Mouse (Mus musculus): ENCODE measurements at regions not wholly inside any gene's neighbourhood (a gene's known extent, or its start where the extent isn't known, plus 50 kb on each side); places are given as distances from the start of the nearest gene placed in this dataset.
"Not testable (repeated sequence)": the region's sequence is repeated elsewhere in the genome, so short reads cannot be mapped to it uniquely, and the experiment has no call there.

DNA sequence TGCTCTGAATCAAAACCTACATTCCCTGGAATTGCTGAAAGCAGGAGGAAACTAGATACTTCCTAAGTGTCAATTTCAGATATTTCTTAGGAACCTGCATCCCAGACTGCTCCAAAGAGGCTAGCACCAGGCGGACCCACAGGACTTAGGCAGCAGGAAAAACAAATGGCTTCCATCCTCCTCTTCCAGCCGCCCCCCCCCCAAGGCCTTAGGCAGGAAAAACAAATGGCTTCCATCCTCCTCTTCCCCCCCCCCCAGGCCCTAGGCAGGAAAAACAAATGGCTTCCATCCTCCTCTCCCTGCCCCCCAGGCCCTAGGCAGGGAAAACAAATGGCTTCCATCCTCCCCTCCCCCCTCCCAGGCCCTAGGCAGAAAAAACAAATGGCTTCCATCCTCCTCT, 64.5 kb upstream of the Nap1l2 start:
- no peaks in the 10 kb centered on the region for H3K27me3 ChIP-seq (ENCODE audit: control insufficient read depth, insufficient read depth, low read length, poor library complexity, severe bottlenecking)
- H3K36me3 ChIP-seq (ENCODE audit: control insufficient read depth, insufficient read depth, low read length, poor library complexity, severe bottlenecking) = no peaks in the 10 kb centered on the region
- no peak for DNase-seq (ENCODE audit: low read depth, low spot score)

DNA sequence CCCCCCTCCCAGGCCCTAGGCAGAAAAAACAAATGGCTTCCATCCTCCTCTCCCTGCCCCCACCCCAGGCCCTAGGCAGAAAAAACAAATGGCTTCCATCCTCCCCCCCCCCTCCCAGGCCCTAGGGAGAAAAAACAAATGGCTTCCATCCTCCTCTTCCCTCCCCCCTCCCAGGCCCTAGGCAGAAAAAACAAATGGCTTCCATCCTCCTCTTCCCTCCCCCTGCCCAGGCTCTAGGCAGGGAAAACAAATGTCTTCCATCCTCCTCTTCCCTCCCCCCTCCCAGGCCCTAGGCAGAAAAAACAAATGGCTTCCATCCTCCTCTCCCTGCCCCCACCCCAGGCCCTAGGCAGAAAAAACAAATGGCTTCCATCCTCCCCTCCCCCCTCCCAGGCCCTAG, 65.0 kb upstream of the Nap1l2 start:
- not testable (repeated sequence) for H3K27me3 ChIP-seq (ENCODE audit: control insufficient read depth, insufficient read depth, low read length, poor library complexity, severe bottlenecking); DNase-seq (ENCODE audit: low read depth, low spot score); H3K36me3 ChIP-seq (ENCODE audit: control insufficient read depth, insufficient read depth, low read length, poor library complexity, severe bottlenecking)

DNA sequence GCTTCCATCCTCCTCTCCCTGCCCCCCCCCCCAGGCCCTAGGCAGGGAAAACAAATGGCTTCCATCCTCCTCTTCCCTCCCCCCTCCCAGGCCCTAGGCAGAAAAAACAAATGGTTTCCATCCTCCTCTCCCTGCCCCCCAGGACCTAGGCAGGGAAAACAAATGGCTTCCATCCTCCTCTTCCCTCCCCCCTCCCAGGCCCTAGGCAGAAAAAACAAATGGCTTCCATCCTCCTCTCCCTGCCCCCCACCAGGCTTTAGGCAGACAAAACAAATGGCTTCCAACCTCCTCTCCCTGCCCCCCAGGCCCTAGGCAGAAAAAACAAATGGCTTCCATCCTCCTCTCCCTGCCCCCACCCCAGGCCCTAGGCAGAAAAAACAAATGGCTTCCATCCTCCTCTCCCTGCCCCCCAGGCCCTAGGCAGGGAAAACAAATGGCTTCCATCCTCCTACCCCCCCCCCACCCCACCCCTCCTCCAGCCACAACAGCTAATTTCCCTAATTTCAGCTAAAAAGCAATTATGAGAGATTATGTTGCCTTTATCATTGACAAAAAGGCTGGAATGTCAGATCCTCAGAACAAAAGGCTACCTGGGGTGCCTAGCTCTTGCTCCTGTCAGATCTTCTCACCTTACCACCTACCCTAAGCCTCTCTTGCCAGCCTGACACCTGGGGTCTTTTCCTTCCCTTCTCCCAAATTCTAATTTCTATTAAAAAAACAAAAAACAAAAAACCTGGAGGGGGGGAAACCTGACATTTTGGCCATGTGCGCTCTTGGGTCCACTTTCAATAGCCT, 65.8 kb upstream of the Nap1l2 start:
- DNase-seq (ENCODE audit: low read depth, low spot score) = not testable (repeated sequence)

DNA sequence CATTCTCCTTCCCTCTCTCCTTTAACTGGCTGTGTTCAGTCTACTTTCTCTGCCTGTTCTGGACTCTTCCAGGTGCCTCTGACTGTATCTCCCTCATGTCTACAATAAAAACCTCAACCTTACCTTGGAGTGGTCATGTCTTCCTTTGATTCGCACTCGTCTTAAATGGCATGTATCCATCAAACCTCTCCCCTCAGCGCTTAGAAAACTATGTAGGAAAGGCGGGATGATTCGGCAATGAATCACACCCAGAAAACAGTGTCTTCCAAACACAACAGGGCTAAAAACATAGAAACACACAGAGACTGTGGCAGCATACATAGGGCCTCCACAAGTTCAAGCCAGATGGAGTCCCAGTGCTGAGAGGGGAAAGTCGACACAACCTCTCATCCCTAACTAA, 66.4 kb upstream of the Nap1l2 start:
- no peak for DNase-seq (ENCODE audit: low read depth, low spot score)
- Histone ChIP-seq H3K36me3 (ENCODE audit: control insufficient read depth, insufficient read depth, low read length, poor library complexity, severe bottlenecking) (no peaks in the 10 kb centered on the region), H3K27me3 (ENCODE audit: control insufficient read depth, insufficient read depth, low read length, poor library complexity, severe bottlenecking) (no peaks in the 10 kb centered on the region)

More for the DNA sequence above, 65.8 kb upstream of the Nap1l2 start:
- not testable (repeated sequence) for H3K36me3 ChIP-seq (ENCODE audit: control insufficient read depth, insufficient read depth, low read length, poor library complexity, severe bottlenecking); H3K27me3 ChIP-seq (ENCODE audit: control insufficient read depth, insufficient read depth, low read length, poor library complexity, severe bottlenecking)

DNA sequence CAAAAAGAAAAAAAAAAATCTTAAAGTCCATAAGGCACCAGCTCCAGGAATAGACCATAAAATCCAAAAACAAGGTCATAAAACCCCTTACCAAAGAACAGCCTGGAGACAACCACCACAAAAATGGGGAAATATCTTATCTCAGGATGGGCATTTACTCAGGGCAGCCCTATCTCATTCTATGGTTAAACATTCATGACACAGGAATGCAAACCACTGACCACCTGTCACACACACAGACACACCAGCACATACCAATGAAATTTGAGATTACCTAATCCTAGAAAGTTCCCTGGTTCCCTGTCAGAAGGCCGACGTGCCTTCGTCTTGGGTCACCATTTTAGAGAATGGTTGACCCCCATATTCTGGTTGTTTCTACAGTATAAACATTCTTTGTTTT, 66.3 kb upstream of the Cdx4 start:
- Histone ChIP-seq H3K36me3 (ENCODE audit: control insufficient read depth, insufficient read depth, low read length, poor library complexity, severe bottlenecking) (no peaks in the 10 kb centered on the region), H3K27me3 (ENCODE audit: control insufficient read depth, insufficient read depth, low read length, poor library complexity, severe bottlenecking) (no peaks in the 10 kb centered on the region)
- no peak for DNase-seq (ENCODE audit: low read depth, low spot score)

DNA sequence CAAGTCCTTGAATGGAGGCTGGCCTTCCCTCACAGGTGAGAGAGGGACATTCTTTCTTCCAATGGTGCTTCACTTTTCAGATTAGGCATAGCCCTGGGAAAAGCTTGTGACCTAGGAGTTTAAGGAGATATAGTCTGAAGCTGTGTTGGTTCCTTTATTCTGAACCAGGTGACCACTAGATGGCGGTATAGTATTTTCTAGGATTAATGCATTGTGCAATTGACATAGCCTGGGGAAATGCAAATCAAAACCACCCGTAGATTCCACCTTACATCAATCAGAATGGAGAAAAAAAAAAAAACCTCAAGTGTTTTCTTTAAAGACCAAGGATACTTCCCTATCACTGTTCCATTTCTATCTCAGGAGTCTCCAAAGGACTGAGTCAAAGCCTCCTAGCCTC, 61.3 kb upstream of the Cdx4 start:
- Histone ChIP-seq H3K27me3 (ENCODE audit: control insufficient read depth, insufficient read depth, low read length, poor library complexity, severe bottlenecking) (no peaks in the 10 kb centered on the region), H3K36me3 (ENCODE audit: control insufficient read depth, insufficient read depth, low read length, poor library complexity, severe bottlenecking) (no peaks in the 10 kb centered on the region)
- DNase-seq (ENCODE audit: low read depth, low spot score) = peak; percentile 46

All from splenic B cell, adult 2 months (primary cell).